Mouse (Mus musculus) stomach, postnatal 0 days (tissue): ENCODE measurements at regions not wholly inside any gene's neighbourhood (a gene's known extent, or its start where the extent isn't known, plus 50 kb on each side); places are given as distances from the start of the nearest gene placed in this dataset.

Experiments
- CTCF ChIP-seq: IDR thresholded peaks from 2 replicates; pipeline ENCODE4 v1.5.1; 2016; ENCODE audit warnings: antibody characterized with exemption, low read depth, mild to moderate bottlenecking, moderate library complexity
- EP300 ChIP-seq: optimal IDR thresholded peaks from 2 replicates; pipeline ENCODE3; 2016; ENCODE audit warnings: antibody characterized with exemption

DNA sequence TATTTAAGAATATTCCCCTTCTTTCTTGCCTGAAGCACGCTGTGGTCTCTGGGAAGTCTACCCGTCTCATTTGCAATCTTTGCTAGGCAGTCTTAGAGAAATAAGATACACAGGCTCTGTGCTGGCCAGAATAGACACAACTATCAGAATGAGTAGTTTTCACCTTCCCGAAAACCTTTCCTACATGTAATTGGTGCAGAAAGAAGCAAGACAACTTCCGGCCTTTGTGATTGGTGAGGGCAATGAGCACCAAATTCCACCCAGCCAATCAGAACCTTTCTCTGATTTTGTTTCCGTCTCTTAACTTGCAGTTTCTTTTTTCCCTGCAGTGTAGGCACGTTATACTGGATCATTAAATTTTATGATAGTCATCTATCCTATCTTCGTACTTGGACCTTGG is 127.7 kb downstream of the Utp18 start:
- no peak for TF ChIP-seq CTCF
- TF ChIP-seq EP300: no peak
